Mouse (Mus musculus): ENCODE data around the gene Mkln1. TPM values are rescaled to one million over a fixed set of nuclear protein-coding genes. Genes with fewer than 3 reads are reported as not detected.
A peak's percentile ranks its signal among the peaks of the same experiment; 100 is the strongest.

Mkln1 gene
- polyA plus RNA-seq, 1 experiment from 2014 or later: 154 TPM

DNA sequence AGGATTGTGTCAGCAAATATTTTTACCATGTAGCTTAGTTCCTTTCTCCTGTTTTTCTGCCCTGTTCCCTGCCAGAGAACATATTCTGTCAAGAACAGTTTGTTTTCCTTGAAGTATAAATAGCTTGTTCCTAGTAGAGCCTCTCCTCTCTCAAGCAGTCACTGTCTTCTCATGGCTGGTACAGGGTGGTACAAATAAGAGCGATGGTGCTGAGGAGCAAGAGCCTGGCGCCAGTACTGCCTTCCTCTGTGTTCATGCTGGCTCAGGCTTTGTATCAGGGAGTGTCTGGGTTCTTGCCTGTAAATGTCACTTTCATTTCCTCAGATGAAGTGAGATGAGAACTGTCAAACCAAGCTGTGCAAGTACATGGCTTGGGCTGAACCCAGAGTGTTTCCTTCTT, 104.1 kb downstream of the Mkln1 start:
- no peaks in the 10 kb centered on the region for H3K27me3 ChIP-seq (ENCODE audit: control insufficient read depth, insufficient read depth, low read length)
- H3K4me2 ChIP-seq (ENCODE audit: low read length): no peak overlapping the region
- WGBS: 90% methylated on average over 2 of the region's 2 CpGs
- DNase-seq: no peak
- H3K9ac ChIP-seq (replicated peaks; ENCODE audit: low read length): no peak overlapping the region
- no peak for ATAC-seq (ENCODE audit: low FRiP score, low TSS enrichment)
- H3K4me3 ChIP-seq (replicated peaks; ENCODE audit: low read depth, low read length): no peak overlapping the region
- H3K36me3 ChIP-seq (ENCODE audit: control insufficient read depth, insufficient read depth, low read length): peaks cover 34% of the 10 kb centered on the region
- H3K4me1 ChIP-seq (ENCODE audit: control insufficient read depth, insufficient read depth, low read length): no peaks in the 10 kb centered on the region
- no peak overlapping the region for H3K27ac ChIP-seq (replicated peaks; ENCODE audit: low read depth, low read length)
- H3K9me3 ChIP-seq (ENCODE audit: control insufficient read depth, low read length): no peaks in the 10 kb centered on the region

DNA sequence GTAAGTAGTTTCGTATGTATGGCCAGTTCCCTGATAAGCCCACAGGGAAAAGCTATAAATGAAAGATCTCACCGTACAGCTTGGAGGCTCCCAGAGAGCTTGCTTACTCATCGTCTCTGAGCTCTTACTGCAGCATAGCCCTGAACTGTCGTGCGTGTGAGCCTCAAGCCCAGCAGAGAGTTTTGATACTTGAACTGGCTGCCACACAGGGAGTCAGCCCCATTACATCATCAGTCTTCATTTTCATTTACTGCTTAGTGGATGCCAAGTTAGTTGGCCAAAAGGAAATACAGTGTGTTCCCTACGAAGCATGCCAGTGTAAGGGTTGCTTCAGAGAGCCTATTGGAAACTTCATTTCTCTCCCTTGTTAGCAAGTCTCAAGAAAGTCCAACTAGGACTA, 115.2 kb downstream of the Mkln1 start:
- H3K4me3 ChIP-seq (replicated peaks; ENCODE audit: low read depth, low read length): no peak overlapping the region
- no peaks in the 10 kb centered on the region for H3K9me3 ChIP-seq (ENCODE audit: control insufficient read depth, low read length)
- no peaks in the 10 kb centered on the region for H3K4me1 ChIP-seq (ENCODE audit: control insufficient read depth, insufficient read depth, low read length)
- ATAC-seq (ENCODE audit: low FRiP score, low TSS enrichment): no peak
- no peak overlapping the region for H3K27ac ChIP-seq (replicated peaks; ENCODE audit: low read depth, low read length)
- H3K9ac ChIP-seq (replicated peaks; ENCODE audit: low read length): no peak overlapping the region
- no peak for DNase-seq
- H3K27me3 ChIP-seq (ENCODE audit: control insufficient read depth, insufficient read depth, low read length): no peaks in the 10 kb centered on the region
- WGBS: 78% methylated on average over 6 of the region's 6 CpGs
- H3K36me3 ChIP-seq (ENCODE audit: control insufficient read depth, insufficient read depth, low read length): peaks cover 3% of the 10 kb centered on the region; the same call in 1 of the 2 replicates
- H3K4me2 ChIP-seq (ENCODE audit: low read length): no peak overlapping the region

- ATAC-seq (ENCODE audit: low FRiP score, low TSS enrichment) (no peak), DNase-seq (no peak)
- no peak overlapping the region for H3K4me2 ChIP-seq (ENCODE audit: low read length)
- H3K27ac ChIP-seq (replicated peaks; ENCODE audit: low read depth, low read length): no peak overlapping the region
- no peak overlapping the region for H3K9ac ChIP-seq (replicated peaks; ENCODE audit: low read length)
- H3K36me3 ChIP-seq (ENCODE audit: control insufficient read depth, insufficient read depth, low read length): peaks cover 12% of the 10 kb centered on the region
- H3K9me3 ChIP-seq (ENCODE audit: control insufficient read depth, low read length): no peaks in the 10 kb centered on the region
- no peak overlapping the region for H3K4me3 ChIP-seq (replicated peaks; ENCODE audit: low read depth, low read length)
- no peaks in the 10 kb centered on the region for H3K4me1 ChIP-seq (ENCODE audit: control insufficient read depth, insufficient read depth, low read length)
- H3K27me3 ChIP-seq (ENCODE audit: control insufficient read depth, insufficient read depth, low read length): no peaks in the 10 kb centered on the region
- WGBS: 76% methylated on average over 9 of the region's 9 CpGs
These were observed 119.3 kb downstream of the Mkln1 start for GRCm38 (mm10) chr6:31517681-31518337.

- Histone ChIP-seq H3K36me3 (ENCODE audit: control insufficient read depth, insufficient read depth, low read length) (peaks cover 15% of the 10 kb centered on the region), H3K4me1 (ENCODE audit: control insufficient read depth, insufficient read depth, low read length) (no peaks in the 10 kb centered on the region), H3K27ac (replicated peaks; ENCODE audit: low read depth, low read length) (no peak overlapping the region), H3K4me3 (replicated peaks; ENCODE audit: low read depth, low read length) (no peak overlapping the region), H3K9me3 (ENCODE audit: control insufficient read depth, low read length) (no peaks in the 10 kb centered on the region), H3K27me3 (ENCODE audit: control insufficient read depth, insufficient read depth, low read length) (no peaks in the 10 kb centered on the region), H3K9ac (replicated peaks; ENCODE audit: low read length) (no peak overlapping the region), H3K4me2 (ENCODE audit: low read length) (no peak overlapping the region)
- ATAC-seq (ENCODE audit: low FRiP score, low TSS enrichment) (no peak), DNase-seq (no peak)
- 98% methylated on average over 2 of the region's 2 CpGs for WGBS
These were observed 119.8 kb downstream of the Mkln1 start for GRCm38 (mm10) chr6:31518338-31518698.

DNA sequence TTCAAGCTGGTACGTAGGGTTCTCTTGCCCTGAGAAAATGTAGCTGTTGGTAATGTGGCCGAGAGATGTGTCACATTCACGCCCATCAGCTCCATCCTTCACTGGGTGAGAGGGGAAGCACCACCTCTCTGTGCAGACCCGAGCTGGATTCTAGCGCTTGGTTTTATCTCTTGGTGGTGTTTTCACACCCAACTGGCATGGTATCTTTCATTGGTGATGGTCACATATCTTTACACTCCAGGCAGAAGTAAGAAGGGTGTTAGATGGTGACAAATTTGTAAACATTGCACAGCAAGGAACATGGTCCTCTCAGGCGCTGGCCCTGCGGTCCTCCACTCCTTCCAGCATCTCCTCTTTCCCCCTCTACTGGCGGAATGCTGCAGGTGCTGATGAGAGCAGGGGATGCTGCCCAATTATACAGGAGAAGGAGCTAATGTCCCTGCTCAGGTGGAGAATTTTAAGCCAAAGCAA, 120.5 kb downstream of the Mkln1 start:
- H3K9me3 ChIP-seq (ENCODE audit: control insufficient read depth, low read length): no peaks in the 10 kb centered on the region
- WGBS: 71% methylated on average over 8 of the region's 8 CpGs
- DNase-seq (peak; percentile 64), ATAC-seq (ENCODE audit: low FRiP score, low TSS enrichment) (no peak)
- peaks cover 21% of the 10 kb centered on the region for H3K36me3 ChIP-seq (ENCODE audit: control insufficient read depth, insufficient read depth, low read length)
- H3K4me2 ChIP-seq (ENCODE audit: low read length): no peak overlapping the region
- no peaks in the 10 kb centered on the region for H3K27me3 ChIP-seq (ENCODE audit: control insufficient read depth, insufficient read depth, low read length)
- H3K9ac ChIP-seq (replicated peaks; ENCODE audit: low read length): no peak overlapping the region
- no peak overlapping the region for H3K4me3 ChIP-seq (replicated peaks; ENCODE audit: low read depth, low read length)
- H3K4me1 ChIP-seq (ENCODE audit: control insufficient read depth, insufficient read depth, low read length): no peaks in the 10 kb centered on the region
- H3K27ac ChIP-seq (replicated peaks; ENCODE audit: low read depth, low read length): no peak overlapping the region

- no peak overlapping the region for H3K9ac ChIP-seq (replicated peaks; ENCODE audit: low read length)
- H3K36me3 ChIP-seq (ENCODE audit: control insufficient read depth, insufficient read depth, low read length): peaks cover 32% of the 10 kb centered on the region
- H3K4me1 ChIP-seq (ENCODE audit: control insufficient read depth, insufficient read depth, low read length): no peaks in the 10 kb centered on the region
- H3K4me2 ChIP-seq (ENCODE audit: low read length): no peak overlapping the region
- ATAC-seq (ENCODE audit: low FRiP score, low TSS enrichment): no peak
- no peak overlapping the region for H3K4me3 ChIP-seq (replicated peaks; ENCODE audit: low read depth, low read length)
- H3K9me3 ChIP-seq (ENCODE audit: control insufficient read depth, low read length): no peaks in the 10 kb centered on the region
- H3K27me3 ChIP-seq (ENCODE audit: control insufficient read depth, insufficient read depth, low read length): no peaks in the 10 kb centered on the region
- H3K27ac ChIP-seq (replicated peaks; ENCODE audit: low read depth, low read length): no peak overlapping the region
- DNase-seq: no peak
- 76% methylated on average over 7 of the region's 7 CpGs for WGBS
These were observed 122.1 kb downstream of the Mkln1 start for GRCm38 (mm10) chr6:31520486-31521215.

DNA sequence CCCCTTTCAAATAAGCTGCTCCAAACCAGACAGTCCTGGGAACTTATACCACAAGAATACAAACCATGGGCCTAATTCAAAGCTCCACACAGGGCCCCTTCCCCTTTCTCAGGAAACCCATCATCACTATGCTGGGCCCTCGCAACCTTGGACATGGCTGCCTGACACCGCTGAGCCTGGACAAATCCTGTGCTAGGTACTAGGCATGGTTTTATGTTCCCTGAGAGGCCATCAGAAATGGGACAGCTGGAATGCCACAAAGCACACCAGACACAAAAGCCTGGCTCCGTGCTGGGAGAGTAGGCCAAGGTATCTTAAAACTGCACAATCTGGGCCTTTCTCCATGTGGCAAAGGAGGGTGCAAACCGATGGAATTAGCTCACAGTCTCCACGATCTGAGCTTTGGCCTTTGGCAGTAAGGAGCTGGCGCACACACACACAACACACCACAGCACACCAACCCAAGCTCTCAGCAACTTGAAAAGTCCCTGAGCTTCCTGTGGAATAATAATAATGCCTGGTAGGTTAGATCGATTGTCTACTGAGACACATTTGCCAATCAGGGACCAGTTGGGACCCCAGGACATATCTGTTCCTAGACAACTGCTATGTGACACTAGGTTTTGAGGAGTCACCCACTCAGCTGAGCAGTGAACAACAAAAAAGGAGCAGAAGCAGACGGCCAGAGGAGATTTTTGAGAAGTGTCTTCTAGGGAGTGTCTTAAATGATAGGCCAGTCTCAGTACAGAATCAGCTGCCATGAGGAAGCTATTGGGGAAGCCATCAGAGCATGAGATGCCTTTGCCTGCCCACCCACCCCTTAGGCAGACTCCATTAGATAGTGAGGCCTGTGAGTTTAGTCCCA, 123.2 kb downstream of the Mkln1 start:
- Histone ChIP-seq H3K9ac (replicated peaks; ENCODE audit: low read length) (no peak overlapping the region), H3K36me3 (ENCODE audit: control insufficient read depth, insufficient read depth, low read length) (peaks cover 41% of the 10 kb centered on the region), H3K27me3 (ENCODE audit: control insufficient read depth, insufficient read depth, low read length) (no peaks in the 10 kb centered on the region), H3K9me3 (ENCODE audit: control insufficient read depth, low read length) (no peaks in the 10 kb centered on the region), H3K4me2 (ENCODE audit: low read length) (no peak overlapping the region), H3K4me3 (replicated peaks; ENCODE audit: low read depth, low read length) (no peak overlapping the region), H3K27ac (replicated peaks; ENCODE audit: low read depth, low read length) (no peak overlapping the region), H3K4me1 (ENCODE audit: control insufficient read depth, insufficient read depth, low read length) (no peaks in the 10 kb centered on the region)
- DNase-seq (no peak), ATAC-seq (ENCODE audit: low FRiP score, low TSS enrichment) (no peak)
- WGBS: 90% methylated on average over 8 of the region's 8 CpGs

DNA sequence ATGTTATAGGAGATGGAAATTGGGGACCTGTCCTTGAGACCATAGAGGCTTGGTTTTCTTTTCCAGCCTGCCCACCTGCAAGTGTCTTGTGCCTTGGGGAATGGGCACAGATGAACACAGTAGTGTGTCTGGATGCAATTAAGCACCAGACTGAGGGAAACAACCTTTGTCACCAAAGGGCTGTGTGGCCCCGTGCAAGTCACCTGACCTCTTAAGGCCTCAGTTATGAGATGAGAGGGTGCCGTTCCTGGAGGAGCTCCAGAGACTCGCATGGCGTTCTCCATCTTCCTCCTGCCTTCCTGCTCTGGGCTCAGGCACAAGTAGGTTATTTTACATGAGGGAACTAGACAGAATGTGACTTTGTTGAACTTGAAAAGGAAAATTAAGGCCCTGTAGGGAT, 123.9 kb downstream of the Mkln1 start:
- H3K9ac ChIP-seq (replicated peaks; ENCODE audit: low read length): no peak overlapping the region
- no peak for DNase-seq
- WGBS: 92% methylated on average over 4 of the region's 4 CpGs
- H3K4me3 ChIP-seq (replicated peaks; ENCODE audit: low read depth, low read length): no peak overlapping the region
- no peaks in the 10 kb centered on the region for H3K27me3 ChIP-seq (ENCODE audit: control insufficient read depth, insufficient read depth, low read length)
- ATAC-seq (ENCODE audit: low FRiP score, low TSS enrichment): no peak
- H3K4me2 ChIP-seq (ENCODE audit: low read length): no peak overlapping the region
- H3K9me3 ChIP-seq (ENCODE audit: control insufficient read depth, low read length): no peaks in the 10 kb centered on the region
- peaks cover 41% of the 10 kb centered on the region for H3K36me3 ChIP-seq (ENCODE audit: control insufficient read depth, insufficient read depth, low read length)
- no peaks in the 10 kb centered on the region for H3K4me1 ChIP-seq (ENCODE audit: control insufficient read depth, insufficient read depth, low read length)
- H3K27ac ChIP-seq (replicated peaks; ENCODE audit: low read depth, low read length): no peak overlapping the region

All from midbrain, embryonic 14.5 days (tissue).